Mouse (Mus musculus) CH12.LX (cell line): ENCODE data around the gene Maip1.

Experiments used
- CTCF ChIP-seq, 2 experiments: IDR thresholded peaks in 1 of 2; conservative IDR thresholded peaks in 1 of 2; 2 replicates each; pipeline ENCODE4 v1.5.1; 2011 to 2012; ENCODE audit warnings: low read depth in 2 of 2, low read length in 2 of 2, improper control_type of control experiment in 1 of 2, inconsistent platforms in 1 of 2, mild to moderate bottlenecking in 1 of 2, moderate library complexity in 1 of 2
- EP300 ChIP-seq: IDR thresholded peaks from 2 replicates; pipeline ENCODE4 v1.6.1; 2011; ENCODE audit warnings: low read length, improper control_type of control experiment
- HCFC1 ChIP-seq: IDR thresholded peaks from 2 replicates; pipeline ENCODE4 v1.6.1; 2012; ENCODE audit warnings: low read depth, mild to moderate bottlenecking, inconsistent platforms, low read length, improper control_type of control experiment
- MAX ChIP-seq: IDR thresholded peaks from 2 replicates; pipeline ENCODE4 v1.6.1; 2011; ENCODE audit warnings: low read length, improper control_type of control experiment
- ZKSCAN1 ChIP-seq: IDR thresholded peaks from 2 replicates; pipeline ENCODE4 v1.6.1; 2012; ENCODE audit warnings: low read depth, inconsistent platforms, low read length, improper control_type of control experiment, borderline replicate concordance

GRCm38 (mm10) chr1:57390993-57391790 is 14.9 kb upstream of the Maip1 start:
- TF ChIP-seq ZKSCAN1 (no peak), EP300 (no peak), MAX (no peak), HCFC1 (no peak), CTCF (conservative IDR thresholded peaks at IDR 0.05 in 1 of 2, IDR thresholded peaks at IDR 0.05 in 1 of 2; ENCODE audit: low read depth in 2 of 2, low read length in 2 of 2) (no peak)
